Mouse (Mus musculus) gastrocnemius, postnatal 4 days (tissue): ENCODE measurements at regions not wholly inside any gene's neighbourhood (a gene's known extent, or its start where the extent isn't known, plus 50 kb on each side); places are given as distances from the start of the nearest gene placed in this dataset. TPM values are rescaled to one million over a fixed set of nuclear protein-coding genes. Genes with fewer than 3 reads are reported as not detected.

Experiments
- DNase-seq, 2 experiments: peaks; one replicate each; pipeline ENCODE4 v3.0.0; 2021 to 2022; ENCODE audit warnings: low spot score in 2 of 2, mixed read lengths in 2 of 2
- microRNA-seq: library from miRNA; unstranded; fragments of <30 nt; microRNA quantifications from one replicate; pipeline ENCODE4 v1.2.0, GENCODE M21; 2021

- DNase-seq: no peak
These were observed 199.5 kb downstream of the Epha4 start for GRCm38 (mm10) chr1:77315347-77315746.

- no peak for DNase-seq
These were observed 198.7 kb downstream of the Epha4 start for GRCm38 (mm10) chr1:77316198-77316597.

Small RNA genes in the stretch of these regions (microRNA-seq; reads per million reads assigned to microRNA genes)
- gene Mir6343: not detected
